Mouse (Mus musculus) thymus, postnatal 25 days (tissue): ENCODE measurements at regions not wholly inside any gene's neighbourhood (a gene's known extent, or its start where the extent isn't known, plus 50 kb on each side); places are given as distances from the start of the nearest gene placed in this dataset.

Experiments
- DNase-seq: peaks from one replicate; pipeline ENCODE4 v3.0.0; 2022

DNA sequence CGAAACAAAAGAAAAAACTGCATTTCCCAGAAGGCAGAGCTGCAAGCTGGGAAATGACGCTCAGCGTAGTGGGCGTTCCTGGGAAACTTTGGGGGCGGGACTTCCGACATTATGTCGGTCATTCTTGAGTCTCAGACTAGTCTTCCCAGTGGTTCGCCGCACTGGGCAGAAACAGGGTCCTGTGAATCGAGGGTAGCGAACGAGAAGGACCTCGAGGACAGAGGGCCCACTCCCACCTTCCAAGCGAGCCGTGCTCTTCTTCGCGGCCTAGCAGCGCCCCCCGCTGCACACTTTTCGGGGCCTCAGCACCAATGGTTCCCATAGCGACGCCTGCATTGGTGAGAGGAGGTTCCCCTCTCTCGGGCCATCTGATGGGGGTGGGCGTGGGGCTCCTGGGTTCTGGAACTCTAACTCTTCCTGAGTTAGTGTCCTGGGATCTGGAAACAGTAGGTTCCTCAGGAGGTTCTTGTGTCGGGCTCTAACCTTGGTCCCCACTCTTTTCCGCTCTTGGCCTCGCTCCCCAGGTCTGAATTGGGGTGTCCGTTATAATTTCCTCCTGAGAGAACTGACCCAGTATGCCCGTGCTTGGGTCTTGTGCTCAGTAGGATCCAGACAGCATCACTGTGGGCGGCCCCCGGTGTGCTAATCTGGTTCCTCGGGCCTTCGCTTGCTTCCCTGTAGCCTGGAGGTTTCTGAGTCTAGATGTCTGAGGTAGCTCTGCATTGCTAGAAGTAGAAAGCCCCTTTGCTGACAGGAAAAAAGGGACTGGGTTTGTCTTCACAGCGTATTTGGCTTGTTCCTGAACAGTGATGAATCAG, 52.8 kb upstream of the Gramd1a start:
- DNase-seq = peak; percentile 71

DNA sequence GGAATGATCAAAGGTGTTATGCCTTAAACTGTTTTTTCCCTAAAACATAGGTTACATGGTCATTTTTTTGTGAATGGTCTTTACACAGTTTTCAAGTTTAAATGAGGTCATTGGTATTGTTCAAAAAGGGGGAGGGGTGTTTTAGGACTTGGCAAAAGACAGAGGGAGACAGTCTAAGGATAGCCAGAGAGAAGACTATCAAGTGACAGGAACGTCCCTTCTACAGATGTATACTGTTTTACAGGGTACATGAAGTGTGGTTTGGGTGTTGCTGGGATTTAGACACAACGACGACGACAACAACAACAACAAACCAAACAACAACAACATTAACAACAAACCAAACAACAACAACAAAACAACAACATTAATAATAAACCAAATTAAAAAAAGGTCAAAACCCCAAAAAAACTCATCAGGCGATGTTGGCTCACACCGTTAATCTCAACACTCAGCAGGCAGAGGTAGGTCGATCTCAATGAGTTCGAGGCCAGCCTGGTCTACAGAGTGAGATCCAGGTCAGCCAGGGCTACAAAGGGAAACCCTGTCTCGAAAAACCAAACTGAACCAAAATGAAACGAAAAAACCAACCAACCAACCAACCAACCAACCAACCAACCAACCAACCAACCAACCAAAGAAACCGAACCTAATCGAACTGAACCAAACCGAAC, 52.0 kb upstream of the Gramd1a start:
- no peak for DNase-seq
